Mouse (Mus musculus) kidney, adult 8-10 months (tissue): ENCODE data around the gene Sh3bp4.

Experiments
- DNase-seq, 2 experiments: peaks; one replicate each; pipeline ENCODE4 v3.0.0; 2022

The Sh3bp4 gene

GRCm38 (mm10) chr1:89095642-89096424, 25.6 kb downstream of the Sh3bp4 start:
- no peak for DNase-seq

DNA sequence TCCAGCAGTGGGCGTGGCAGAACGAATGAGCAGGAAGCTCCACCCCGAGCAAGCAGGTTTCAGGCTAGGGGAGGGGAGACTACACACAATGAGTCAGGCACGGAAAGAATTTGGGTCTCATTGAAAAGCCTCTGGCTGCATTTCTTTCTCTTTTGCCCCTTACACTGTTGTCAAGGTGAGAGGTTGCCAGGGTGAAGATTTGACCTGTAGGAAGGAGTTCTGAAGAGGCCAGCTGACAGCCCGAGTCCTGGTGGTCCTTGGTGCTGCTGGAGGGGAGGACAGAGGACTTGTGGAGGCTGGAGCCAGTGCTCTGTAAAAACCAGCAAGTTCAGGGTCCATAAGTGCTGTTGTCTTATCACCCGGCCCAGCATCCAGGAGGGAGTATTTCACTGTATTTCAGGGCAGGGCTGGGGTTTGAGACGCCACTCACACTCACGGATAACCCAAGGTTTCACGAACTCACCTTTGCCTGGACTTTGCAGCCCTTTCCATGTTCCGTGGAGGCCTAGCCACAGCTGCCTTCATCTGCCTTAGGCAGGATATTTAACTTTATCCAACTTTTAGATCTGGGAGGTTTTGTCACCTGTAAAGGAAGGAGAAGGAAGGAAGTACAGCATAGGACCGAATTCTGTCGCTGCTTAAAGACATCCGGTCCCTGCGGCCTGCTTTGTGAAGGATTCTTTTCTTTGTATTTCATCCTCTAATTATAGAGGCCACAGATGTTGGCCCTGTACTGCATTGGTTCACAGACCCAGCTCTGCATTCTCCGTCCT, 32.2 kb downstream of the Sh3bp4 start:
- DNase-seq, result no peak

DNA sequence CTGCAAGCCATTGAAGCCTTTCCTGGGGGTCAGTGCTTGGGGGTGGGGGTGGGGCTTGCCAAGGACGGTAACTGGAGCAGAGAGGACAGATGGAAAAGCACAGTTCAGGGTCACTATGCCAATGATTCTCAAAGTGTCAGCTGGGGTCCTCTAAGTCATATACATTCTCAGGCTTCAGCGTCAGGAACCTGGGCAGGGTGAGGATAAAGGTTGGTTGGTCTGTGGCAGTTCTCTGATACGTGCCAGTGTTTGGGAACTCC, 32.7 kb downstream of the Sh3bp4 start:
- DNase-seq, result no peak

- DNase-seq, result no peak
Observed at GRCm38 (mm10) chr1:89103505-89103904, 33.3 kb downstream of the Sh3bp4 start.

GRCm38 (mm10) chr1:89104066-89104765, 34.0 kb downstream of the Sh3bp4 start:
- DNase-seq, result peak in 1 of 2 experiments; percentile 80

DNA sequence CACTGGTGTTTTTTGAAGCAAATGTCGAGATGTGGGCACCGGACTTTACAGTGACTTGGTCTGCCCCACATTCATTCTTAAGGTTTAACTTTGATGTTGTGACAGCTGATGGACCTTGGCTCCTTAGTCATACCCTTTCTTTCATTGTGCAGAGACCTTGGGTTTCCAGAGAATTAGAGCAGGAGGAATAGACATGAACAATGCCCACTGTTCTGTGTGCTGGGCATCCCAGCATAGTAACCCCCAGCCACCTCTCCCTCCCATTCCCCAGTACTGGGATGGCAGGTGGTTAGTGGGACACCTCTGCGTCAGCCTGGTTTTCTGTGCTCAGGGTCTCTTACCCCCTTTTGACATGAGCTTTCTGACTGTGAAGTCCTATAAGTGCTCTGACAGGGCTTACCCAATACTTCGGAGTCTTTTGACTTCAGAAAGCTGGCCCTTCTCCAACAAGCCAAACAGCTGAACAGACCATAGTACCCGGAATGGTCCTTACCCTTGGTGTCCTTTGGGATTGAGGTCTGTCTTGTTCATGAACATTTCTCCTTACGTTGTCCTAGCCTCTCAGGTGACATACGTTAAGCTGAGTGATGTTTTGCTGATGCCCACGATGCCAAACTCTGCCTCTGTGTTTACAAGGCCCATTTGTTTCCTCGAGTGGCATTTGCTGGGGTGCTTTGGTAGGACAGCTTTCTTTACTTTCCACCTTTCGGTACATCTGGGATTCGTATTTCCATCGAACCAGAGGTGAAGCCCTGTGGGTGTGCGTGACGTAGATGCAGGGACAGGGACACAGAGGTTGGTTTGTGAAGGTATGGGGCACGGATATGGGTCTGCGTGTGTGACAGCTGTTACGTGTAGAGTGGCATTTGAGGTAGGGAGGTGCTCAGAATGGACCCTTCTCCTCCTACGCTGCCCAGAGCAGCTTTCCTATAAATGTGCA, 35.9 kb downstream of the Sh3bp4 start:
- no peak for DNase-seq

DNA sequence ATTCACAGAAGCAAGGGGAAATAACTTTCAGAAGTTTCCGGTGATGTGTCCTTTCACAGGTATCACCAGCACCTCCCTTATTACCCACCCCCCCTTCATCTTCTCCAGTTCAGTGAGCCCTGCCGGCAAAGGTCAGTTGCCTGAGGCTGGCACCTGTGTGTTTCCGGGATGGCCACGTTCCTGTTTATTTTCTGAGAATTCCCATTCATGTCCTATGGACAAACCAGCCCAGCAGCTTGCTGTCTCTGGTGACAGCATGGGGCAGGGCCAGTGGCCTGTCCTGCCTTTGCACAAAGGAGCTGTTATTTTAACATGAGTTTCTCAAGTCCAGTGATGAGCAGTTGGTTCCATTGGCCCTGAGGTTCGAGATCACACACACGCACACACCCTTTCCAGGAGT, 37.3 kb downstream of the Sh3bp4 start:
- DNase-seq, result no peak

- DNase-seq, result peak; percentile 62 to 76
Observed at GRCm38 (mm10) chr1:89108340-89108896, 38.2 kb downstream of the Sh3bp4 start.

GRCm38 (mm10) chr1:89109767-89110166, 39.6 kb downstream of the Sh3bp4 start:
- no peak for DNase-seq

DNA sequence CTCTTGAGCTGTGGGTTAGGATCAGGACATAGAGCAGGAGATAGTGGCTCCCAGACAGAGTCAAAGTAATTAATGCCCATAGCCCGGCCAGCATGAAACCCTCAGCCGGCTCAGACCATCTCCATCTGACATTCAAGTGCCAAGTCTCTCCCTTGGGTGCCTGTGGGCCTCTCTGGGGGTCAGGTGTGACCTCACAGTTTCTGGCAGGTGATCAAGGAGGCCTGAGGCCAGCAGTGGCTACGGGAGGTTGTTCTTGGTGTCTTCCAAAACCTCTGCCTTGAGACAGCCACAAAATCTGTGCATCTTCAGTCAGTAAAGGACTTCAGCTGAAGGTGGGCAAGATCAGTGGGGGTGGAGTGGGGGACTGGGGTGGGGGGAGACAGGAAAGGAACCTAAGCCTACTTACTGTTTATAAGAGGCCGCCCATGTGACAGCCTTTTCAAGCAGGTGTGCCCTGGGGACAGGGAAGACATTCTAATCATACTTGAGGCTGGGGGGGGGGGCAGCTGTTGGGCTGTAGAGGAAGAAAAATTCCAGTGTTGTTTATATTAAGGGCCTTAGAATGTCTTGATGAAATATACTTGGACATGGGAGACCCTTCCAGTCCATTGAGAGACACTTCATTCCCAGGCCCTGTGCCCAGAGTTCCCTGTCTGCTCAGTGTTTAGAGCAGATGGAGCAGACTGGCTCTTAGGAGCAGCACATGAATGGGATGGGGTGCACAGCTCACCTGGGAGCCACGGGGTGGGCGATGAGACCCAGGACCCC, 40.7 kb downstream of the Sh3bp4 start:
- DNase-seq, result no peak

DNA sequence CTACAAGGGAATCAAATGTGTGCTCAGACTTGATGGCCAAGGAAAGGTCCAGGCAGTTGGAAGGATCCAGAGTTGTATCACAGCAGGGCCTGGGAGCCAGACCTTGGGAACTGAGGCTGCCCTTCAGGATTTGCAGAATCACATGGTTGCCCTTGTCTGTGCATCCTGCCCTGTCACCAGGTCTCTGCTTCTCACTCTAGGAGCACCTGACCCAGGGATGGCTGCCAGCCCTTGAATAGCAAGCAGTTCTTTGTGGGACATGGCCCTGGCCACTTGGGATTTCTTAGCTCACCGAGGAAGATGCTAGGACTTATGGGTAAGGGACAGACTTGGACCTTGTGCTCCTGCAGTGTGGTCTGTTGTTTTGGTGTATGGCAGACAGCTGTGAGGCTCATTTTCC, 42.3 kb downstream of the Sh3bp4 start:
- DNase-seq, result no peak

DNA sequence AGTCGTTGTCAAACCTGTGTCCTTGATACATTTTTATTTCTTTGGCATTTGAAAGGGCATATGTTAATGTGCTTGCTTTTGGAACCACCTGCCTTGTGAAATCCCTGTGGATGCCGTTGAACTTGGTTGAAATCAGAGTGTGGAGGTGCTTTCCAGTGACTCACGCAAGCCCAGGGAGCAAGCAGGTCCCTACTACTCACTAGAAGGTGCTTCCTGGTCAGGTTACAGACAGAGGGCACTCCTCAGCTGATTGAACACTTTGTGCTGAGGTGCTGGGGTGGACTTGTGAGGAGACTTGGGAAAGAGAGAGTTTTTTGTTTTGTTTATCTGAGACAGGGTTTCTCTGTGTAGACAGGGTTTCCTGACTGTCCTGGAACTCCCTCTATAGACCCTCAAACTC, 43.5 kb downstream of the Sh3bp4 start:
- no peak for DNase-seq

GRCm38 (mm10) chr1:89117062-89117461, 46.8 kb downstream of the Sh3bp4 start:
- DNase-seq, result no peak

DNA sequence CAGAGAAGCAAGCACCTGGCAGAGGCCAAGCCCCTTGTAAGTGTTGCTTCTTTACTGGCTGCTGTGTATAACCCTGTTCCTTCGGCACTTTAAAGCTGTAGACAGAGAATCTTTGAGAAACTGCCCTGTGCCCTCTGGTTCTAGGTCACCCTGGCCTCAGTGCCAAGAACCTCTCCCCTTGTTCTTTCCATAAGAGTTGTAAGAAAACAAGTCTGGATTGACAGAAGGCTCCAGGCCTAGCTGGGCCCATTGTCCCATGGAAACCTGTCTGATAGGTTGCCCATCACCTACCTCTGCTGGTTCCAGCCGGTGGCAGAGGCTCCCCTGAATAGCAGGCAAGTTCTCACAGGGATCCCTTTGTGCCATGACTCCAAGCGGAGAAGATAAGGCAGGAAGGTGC, 47.9 kb downstream of the Sh3bp4 start:
- no peak for DNase-seq

- DNase-seq, result no peak
Observed at GRCm38 (mm10) chr1:89118836-89119235, 48.6 kb downstream of the Sh3bp4 start.

DNA sequence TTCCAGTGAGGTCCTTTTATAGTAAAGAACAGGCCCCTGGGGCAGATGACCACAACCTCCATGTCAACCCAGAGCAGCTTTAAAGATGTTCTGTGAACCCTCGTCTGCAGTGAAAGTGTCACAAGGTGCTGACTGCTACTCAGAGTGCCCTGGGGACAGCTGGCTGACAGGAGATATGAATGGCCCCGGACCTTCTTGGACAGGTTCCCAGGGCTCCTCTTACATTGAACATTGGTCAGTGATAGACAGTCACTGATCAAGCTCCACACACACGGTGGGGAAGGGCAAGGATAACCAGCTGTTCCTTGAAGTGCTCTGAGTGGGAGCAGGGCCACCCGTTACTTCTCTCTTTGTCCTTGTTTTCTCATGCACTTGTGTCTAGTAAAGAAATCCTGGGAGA, 50.1 kb downstream of the Sh3bp4 start:
- no peak for DNase-seq

DNA sequence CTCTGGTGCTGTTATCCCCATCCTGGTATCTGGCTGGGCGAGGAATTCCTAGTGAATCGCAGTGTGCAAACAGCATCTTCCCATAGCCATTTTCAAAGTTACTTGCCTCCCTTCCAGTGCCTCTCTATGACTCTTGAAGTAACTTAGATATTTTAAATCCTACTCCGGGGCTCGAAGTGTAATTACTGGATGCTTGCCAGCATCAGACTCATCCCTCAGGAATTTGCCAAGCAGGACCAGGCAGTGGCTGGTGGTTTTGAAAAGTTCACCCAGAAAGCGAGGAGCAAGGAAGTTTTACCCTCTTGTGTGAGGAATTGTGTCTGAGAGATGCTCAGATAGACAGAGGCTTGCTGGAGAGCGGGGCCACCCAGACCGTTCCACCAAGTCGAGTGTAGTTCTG, 51.3 kb downstream of the Sh3bp4 start:
- DNase-seq, result no peak

DNA sequence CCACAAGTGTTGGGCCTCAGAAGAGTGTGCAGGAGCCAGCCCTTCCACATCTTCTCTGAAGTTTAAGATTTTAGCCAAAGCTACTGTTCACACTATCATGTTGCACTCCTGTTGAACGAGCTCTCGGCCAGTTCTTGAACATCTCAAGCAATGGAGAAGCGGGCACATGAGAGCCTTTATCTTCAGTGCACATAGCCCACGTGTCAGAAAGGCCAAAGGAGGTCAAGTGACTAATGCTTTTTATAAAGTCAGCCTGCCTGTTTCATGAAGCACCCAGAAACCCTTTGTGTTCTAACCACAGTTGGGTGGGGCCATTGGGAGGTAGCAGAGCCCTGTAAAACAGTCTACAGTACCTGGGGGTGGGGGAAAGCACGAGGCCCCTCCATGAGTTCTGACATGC, 52.2 kb downstream of the Sh3bp4 start:
- no peak for DNase-seq

- DNase-seq, result no peak
Observed at GRCm38 (mm10) chr1:89124076-89124475, 53.9 kb downstream of the Sh3bp4 start.

DNA sequence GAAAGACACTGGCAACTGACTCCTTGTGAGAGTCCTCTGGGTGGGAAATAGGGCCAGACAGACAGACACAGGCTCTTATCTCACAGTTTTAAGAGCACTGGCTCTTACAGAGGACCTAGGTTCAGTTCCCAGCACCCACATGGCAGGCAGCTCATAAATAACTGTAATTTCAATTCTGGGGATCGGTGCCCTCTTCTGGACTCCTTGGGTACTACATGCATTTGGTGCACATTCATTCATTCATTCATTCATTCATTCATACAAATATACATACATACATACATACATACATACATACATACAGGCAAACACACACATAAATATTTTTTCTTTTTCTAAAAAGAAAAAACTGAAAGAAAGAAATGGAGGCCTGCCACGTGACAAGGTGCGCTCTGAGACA, 56.9 kb downstream of the Sh3bp4 start:
- DNase-seq, result no peak

- DNase-seq, result no peak
Observed at GRCm38 (mm10) chr1:89130429-89130828, 60.2 kb downstream of the Sh3bp4 start.
